Mouse (Mus musculus): ENCODE results near the gene Mpp5. TPM values are rescaled to one million over a fixed set of nuclear protein-coding genes. Genes with fewer than 3 reads are reported as not detected.

The Mpp5 gene
- total RNA-seq, 2 experiments from 2014 or later, result 23.6 to 27.7 TPM

DNA sequence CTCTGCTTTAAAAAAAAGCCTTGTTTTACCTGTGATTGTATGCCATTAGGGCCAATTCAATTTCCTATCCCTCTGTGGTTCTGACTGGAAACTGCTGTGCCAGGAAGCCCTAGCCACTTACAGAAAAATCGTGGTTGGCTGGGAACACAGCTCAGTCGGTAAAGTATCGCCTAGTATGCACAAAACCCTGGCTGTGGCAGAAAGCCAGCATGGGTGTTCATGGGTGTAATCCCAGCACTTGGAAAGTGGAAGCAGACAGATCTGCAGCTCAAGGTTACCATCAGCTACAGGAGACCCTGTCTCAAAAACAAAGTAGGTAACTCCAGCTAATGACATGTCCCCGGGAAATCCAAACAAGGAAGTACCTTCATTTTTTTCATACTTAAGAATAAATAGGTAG is 91.2 kb downstream of the Mpp5 start:
- DNase-seq (ENCODE audit: low spot score in 2 of 2), result peak in 1 of 2 experiments; percentile 8

DNA sequence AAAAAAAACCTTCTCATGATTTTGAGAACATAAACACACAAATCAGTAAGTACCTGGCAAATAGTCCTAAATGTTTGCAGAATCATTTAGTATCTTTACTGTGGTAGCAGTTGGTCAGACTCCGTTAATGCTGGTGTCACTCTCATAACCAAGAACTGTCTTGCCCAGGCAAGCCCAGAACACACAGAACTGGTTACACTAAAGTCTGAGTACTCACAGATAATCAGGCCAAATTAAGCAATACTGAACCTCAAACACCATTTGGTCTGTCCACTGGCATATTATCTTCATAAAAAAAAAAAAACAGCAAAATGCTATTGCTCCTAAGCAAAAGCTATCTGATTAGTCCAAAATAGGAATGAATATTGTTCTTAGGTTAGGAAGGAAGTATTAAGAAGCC is 93.7 kb downstream of the Mpp5 start:
- no peak for DNase-seq (ENCODE audit: low spot score in 2 of 2)

DNA sequence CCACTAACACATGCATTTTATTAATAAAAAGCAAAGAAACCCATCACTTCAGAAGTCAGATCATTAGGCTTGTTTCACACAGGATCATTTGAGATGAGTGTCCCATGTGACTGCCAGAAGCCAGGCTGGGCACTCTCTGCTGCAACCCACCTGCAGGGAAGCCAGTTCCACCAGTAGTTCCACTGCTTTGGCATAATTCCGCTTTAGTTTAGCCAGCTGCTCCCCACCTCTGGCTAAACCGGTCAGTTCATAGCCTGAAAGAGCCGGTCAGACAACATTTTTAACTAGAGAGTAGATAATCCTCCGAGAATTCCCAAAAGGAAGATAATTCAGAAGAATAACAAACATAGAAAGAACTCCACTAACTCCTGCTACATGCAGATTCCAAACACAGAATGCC is 99.5 kb downstream of the Mpp5 start:
- no peak for DNase-seq (ENCODE audit: low spot score in 2 of 2)

DNA sequence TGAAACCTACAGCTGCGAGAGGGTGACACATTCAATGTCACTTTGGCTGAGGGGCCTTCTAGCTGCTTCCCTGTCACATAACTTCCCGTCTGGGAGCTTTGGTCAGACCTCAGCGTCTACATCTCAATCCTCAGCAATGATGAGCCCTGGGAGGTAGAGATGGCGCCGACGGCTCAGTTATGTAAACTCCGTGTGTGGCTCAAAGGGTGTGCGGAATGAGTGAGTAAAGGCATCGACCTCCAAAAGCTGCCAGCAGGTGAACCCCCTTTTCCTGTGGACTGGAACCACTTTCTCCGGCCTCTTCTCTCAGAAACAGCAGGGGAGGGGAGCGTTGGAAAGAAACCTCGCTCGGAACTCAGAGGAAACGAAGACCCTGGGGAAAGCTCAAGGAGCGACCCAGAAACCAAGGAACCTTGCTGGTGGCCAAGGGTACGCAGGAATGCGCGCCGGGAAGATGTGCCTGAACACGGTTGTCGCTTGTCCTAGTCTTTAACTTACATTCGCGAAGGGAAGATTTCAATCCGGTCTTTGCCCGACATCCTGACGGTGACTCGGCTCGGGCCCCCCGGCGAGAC is 112.3 kb downstream of the Mpp5 start:
- no peak for DNase-seq (ENCODE audit: low spot score in 2 of 2)

DNA sequence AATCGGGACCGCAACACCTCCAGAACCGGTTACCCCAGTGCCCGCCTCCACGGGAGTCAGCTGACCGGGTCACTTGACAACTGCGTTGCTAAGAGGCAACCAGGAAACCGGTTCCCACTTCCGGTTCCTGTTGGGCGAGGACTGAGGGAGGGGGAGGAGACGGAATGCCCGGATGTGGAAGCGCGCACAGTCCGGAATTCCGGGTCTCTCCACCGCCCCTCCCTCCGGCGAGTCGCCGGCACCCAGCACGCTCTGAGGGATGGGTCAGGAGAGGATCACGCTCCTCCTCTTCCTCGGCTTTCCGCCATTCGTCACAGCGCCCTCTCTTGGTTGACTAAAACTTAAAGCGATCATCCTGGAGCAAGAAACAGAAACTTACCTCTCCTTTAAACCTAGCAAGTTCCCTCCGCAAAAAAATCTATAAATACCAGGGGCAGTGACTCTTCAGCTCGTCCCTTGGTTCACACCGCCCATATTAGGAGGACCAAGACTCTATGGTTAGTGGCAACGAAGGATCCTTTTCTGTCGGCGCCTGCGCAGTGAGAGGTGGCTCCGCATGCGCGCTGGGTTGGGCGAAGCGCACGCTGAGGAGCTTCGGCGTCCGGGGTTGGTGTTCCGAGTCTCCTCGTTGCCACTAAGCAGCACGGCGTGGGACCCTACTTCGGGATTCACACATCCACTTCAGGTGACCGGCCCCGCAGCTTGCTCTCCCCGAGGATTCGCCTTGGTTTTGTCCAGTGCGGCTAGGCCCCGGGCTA is 113.0 kb downstream of the Mpp5 start, which contains the start of the genes Atp6v1d and Eif2s1:
Atp6v1d (minus strand) TSS at position 143 of the 758 bp plus-strand sequence.
Eif2s1 (plus strand) TSS at position 324 of the 758 bp plus-strand sequence.
- peak; percentile 99 for DNase-seq (ENCODE audit: low spot score in 2 of 2)

DNA sequence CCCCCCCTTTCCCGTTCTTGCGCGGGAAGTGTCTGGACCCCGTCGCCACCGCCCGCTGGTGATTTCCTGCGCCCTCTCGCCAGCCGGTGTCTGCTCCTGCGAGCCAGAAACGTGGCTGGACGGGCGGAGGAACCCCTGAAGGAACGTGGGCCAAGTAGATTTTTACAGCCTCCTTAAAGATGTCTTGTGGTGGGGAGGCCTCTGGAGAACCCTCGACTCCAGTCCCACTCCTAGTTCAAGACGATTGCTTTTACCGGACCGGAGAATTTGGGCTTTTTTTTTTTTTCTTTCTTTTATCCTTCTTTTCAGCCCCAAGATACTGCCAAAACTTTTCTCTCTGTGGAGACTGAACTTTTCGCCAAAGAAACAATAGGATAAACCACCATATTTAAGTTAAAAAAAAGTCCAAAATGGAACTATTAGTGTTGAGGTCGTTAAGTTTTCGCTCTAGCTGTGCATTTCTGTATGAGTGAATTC is 113.6 kb downstream of the Mpp5 start:
- no peak for DNase-seq (ENCODE audit: low spot score in 2 of 2)

DNA sequence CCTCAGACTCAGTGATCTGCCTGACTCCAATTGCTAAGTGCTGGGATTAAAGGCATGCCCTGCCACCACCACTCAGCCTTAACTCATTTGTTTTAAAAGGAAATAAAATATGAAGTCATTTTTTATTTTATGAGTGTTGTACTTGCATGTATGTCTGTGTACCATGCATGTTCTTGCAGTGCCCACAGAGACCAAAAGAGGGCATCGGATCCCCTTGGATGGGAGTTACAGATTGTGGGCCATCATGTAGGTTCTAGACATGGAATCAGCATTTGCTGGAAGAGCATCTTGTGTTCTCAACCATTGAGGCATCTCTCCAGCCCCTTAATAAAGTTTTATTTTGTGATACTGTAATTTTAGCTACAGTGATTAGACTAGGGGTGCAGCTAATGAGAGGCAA is 116.7 kb downstream of the Mpp5 start:
- DNase-seq (ENCODE audit: low spot score in 2 of 2), result no peak

DNA sequence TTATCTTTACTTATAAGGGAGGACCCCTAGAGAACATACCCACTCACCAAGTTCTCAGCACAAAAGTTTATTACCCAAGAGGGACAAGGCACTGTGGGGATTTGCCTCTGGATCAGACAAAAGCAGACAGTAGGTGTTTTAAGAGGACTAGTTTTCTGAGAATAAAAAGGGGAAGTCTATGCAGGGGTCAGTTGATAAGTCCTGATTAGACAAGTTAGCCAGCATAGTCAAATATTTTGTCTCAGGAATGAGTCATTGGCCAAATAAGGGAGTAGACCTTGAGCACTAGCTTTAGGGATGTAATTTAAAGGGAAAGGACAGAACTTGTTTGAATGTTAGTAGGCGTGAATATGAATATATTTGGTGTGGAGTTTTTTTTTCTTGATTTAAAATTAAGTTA is 119.4 kb downstream of the Mpp5 start:
- no peak for DNase-seq (ENCODE audit: low spot score in 2 of 2)

DNA sequence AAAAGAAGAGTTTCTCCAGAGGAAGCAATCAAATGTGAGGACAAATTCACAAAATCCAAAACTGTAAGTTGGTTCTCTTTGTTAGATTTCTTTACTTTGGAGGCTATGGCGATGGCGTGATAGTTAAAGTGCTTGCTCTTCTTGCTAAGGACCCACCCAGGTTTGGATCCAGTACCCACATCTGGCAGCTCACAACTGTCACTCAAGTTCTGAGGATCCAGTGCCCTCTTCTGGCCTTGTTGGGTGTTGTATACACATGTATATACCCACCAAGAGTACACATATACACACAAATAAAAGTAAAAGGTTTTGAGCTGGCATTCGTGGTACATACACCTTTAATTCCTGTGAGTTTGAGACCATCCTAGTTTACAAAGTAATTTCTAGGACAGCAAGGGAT is 125.9 kb downstream of the Mpp5 start:
- no peak for DNase-seq (ENCODE audit: low spot score in 2 of 2)

DNA sequence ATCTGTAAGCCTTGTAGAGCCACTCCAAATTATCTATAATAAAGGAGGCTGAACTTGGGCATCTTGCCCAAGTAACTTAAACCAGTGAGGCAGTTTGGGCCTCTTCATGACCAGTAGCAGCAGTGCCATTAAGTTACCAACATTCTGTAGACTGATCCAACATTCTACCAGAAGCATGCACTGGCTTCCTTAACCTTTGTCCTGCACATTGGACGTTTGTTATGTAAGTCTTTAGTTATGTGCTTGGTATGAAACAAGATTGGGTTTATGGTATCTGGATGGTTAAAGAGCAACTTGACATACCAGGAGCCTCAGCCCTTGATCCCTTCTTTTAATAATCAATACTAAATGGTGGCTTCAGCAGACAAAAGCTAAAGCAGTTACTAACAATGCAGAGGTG is 141.4 kb downstream of the Mpp5 start:
- no peak for DNase-seq (ENCODE audit: low spot score in 2 of 2)

Other genes starting within 250 kb of the Mpp5 start
- gene Fam71d, start 57.4 kb upstream of the Mpp5 start, total RNA-seq (2021), result 1 to 10 TPM in 1 of 2 experiments, under 1 TPM in 1; 0.35 to 1.8 TPM
- 100 to 1,000 TPM; 301 to 302 TPM for gene Atp6v1d, start 112.7 kb downstream of the Mpp5 start, total RNA-seq (2021)
- 10 to 100 TPM; 48.9 to 52.7 TPM for gene Eif2s1, start 112.9 kb downstream of the Mpp5 start, total RNA-seq (2021)
- under 1 TPM; 0.21 to 0.30 TPM for gene Plek2, start 158.1 kb downstream of the Mpp5 start, total RNA-seq (2021)